Mouse (Mus musculus) erythroblast, embryonic 14.5 days (primary cell): ENCODE data around the gene Pnpla1.

ENCODE experiments used
- GATA1 ChIP-seq: IDR thresholded peaks from 2 replicates; pipeline ENCODE4 v1.6.1; 2012; ENCODE audit warnings: low read length, inconsistent platforms, mixed read lengths
- TAL1 ChIP-seq: IDR thresholded peaks from 3 replicates; pipeline ENCODE4 v1.6.1; 2012; ENCODE audit warnings: low read length, inconsistent platforms, mixed read lengths

DNA sequence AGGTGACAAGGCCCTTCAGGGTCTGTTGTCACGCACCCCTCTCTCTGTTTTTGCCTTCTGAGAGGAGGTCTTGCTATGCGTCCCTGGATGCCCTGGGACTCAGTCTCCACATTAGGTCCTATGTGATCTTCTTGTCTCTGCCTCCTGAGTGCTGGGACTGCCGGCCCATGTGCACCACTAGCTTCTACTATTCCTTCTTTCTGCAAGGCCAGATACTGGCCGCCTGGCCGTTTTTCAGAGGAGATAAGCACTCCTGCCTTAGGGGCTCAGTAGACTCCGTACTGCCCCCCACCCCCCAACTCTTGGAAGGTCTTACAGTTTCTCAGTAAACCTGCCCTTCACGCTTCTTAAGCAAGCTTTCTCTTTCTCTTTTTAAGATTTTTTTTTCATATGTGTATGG is 77.9 kb downstream of the Pnpla1 start:
- TF ChIP-seq TAL1 (no peak), GATA1 (no peak)
